Mouse (Mus musculus) CH12.LX (cell line): ENCODE results near the gene Pgd. TPM values are rescaled to one million over a fixed set of nuclear protein-coding genes. Genes with fewer than 3 reads are reported as not detected.

Experiments
- DNase-seq: peaks from one replicate; pipeline ENCODE4 v3.0.0-alpha.2; 2013; ENCODE audit errors: extremely low read depth
- H3K27ac ChIP-seq: 2 replicates; pipeline ENCODE4 v1.5.1; 2012; ENCODE audit warnings: low read depth, mild to moderate bottlenecking, control low read depth, moderate library complexity; ENCODE audit not compliant: insufficient read depth
- H3K27me3 ChIP-seq: replicated peaks from 2 replicates; pipeline ENCODE3; 2012; ENCODE audit warnings: inconsistent platforms
- H3K36me3 ChIP-seq, 2 experiments: replicated peaks in 1 of 2; 2 replicates each; pipeline versions ENCODE3 to v1.6.1; 2012; ENCODE audit warnings: inconsistent platforms in 1 of 2, low read length in 1 of 2, mild to moderate bottlenecking in 1 of 2, mixed read lengths in 1 of 2, moderate library complexity in 1 of 2; ENCODE audit not compliant: control insufficient read depth in 1 of 2, insufficient read depth in 1 of 2
- H3K4me1 ChIP-seq, 2 experiments: 2 replicates each; pipeline ENCODE4 v1.6.1; 2012; ENCODE audit warnings: inconsistent platforms in 1 of 2, moderate library complexity in 1 of 2; ENCODE audit not compliant: insufficient read depth in 2 of 2, control insufficient read depth in 1 of 2
- H3K4me2 ChIP-seq: 2 replicates; pipeline ENCODE4 v1.6.1; 2012; ENCODE audit warnings: low read depth, mild to moderate bottlenecking, control low read depth; ENCODE audit not compliant: poor library complexity, insufficient read depth, severe bottlenecking
- H3K4me3 ChIP-seq, 3 experiments: fragments of 150-350 bp in 1 of 3; sonication (generic) in 1 of 3; replicated peaks in 1 of 3; 2 replicates each; pipeline versions ENCODE3 to v1.5.1; 2011 to 2012; ENCODE audit warnings: low read depth in 2 of 3, low read length in 2 of 3, mild to moderate bottlenecking in 2 of 3, moderate library complexity in 2 of 3, control low read depth in 1 of 3, improper control_type of control experiment in 1 of 3, inconsistent platforms in 1 of 3, mixed read lengths in 1 of 3; ENCODE audit not compliant: poor library complexity in 1 of 3
- H3K79me2 ChIP-seq: replicated peaks from 2 replicates; pipeline ENCODE4 v1.6.1; 2012; ENCODE audit warnings: mild to moderate bottlenecking, moderate library complexity; ENCODE audit not compliant: control insufficient read depth, poor library complexity, insufficient read depth, severe bottlenecking; ENCODE audit errors: extremely low read depth
- H3K9ac ChIP-seq: 2 replicates; pipeline ENCODE4 v1.6.1; 2012; ENCODE audit warnings: low read depth, mild to moderate bottlenecking, control low read depth, moderate library complexity; ENCODE audit not compliant: insufficient read depth
- H3K9me3 ChIP-seq: replicated peaks from 2 replicates; pipeline ENCODE3; 2012; ENCODE audit warnings: low read length, inconsistent platforms, mixed read lengths
- BHLHE40 ChIP-seq: IDR thresholded peaks from 2 replicates; pipeline ENCODE4 v1.6.1; 2011; ENCODE audit warnings: mild to moderate bottlenecking, low read depth, low read length, improper control_type of control experiment
- CHD1 ChIP-seq: IDR thresholded peaks from 2 replicates; pipeline ENCODE4 v1.6.1; 2012; ENCODE audit warnings: low read depth, low read length, improper control_type of control experiment, inconsistent platforms
- CHD2 ChIP-seq: IDR thresholded peaks from 2 replicates; pipeline ENCODE4 v1.6.1; 2011; ENCODE audit warnings: low read length, improper control_type of control experiment
- CTCF ChIP-seq, 2 experiments: IDR thresholded peaks in 1 of 2; conservative IDR thresholded peaks in 1 of 2; 2 replicates each; pipeline ENCODE4 v1.5.1; 2011 to 2012; ENCODE audit warnings: low read depth in 2 of 2, low read length in 2 of 2, improper control_type of control experiment in 1 of 2, inconsistent platforms in 1 of 2, mild to moderate bottlenecking in 1 of 2, moderate library complexity in 1 of 2
- E2F4 ChIP-seq: IDR thresholded peaks from 2 replicates; pipeline ENCODE4 v1.6.1; 2011; ENCODE audit warnings: low read depth, low read length, improper control_type of control experiment; ENCODE audit not compliant: insufficient replicate concordance
- ELF1 ChIP-seq: IDR thresholded peaks from 2 replicates; pipeline ENCODE4 v1.6.1; 2014; ENCODE audit warnings: low read depth, mild to moderate bottlenecking, inconsistent platforms, low read length, improper control_type of control experiment
- EP300 ChIP-seq: IDR thresholded peaks from 2 replicates; pipeline ENCODE4 v1.6.1; 2011; ENCODE audit warnings: low read length, improper control_type of control experiment
- ETS1 ChIP-seq: conservative IDR thresholded peaks from 2 replicates; pipeline ENCODE4 v1.6.1; 2012; ENCODE audit warnings: low read depth, mild to moderate bottlenecking, inconsistent platforms, low read length, improper control_type of control experiment, moderate library complexity
- IRF4 ChIP-seq: IDR thresholded peaks from 2 replicates; pipeline ENCODE4 v1.6.1; 2014; ENCODE audit warnings: low read depth, mild to moderate bottlenecking, inconsistent platforms, low read length, improper control_type of control experiment
- KAT2A ChIP-seq: IDR thresholded peaks from 2 replicates; pipeline ENCODE4 v1.6.1; 2012; ENCODE audit warnings: low read length, improper control_type of control experiment, inconsistent platforms; ENCODE audit not compliant: insufficient replicate concordance
- MAX ChIP-seq: IDR thresholded peaks from 2 replicates; pipeline ENCODE4 v1.6.1; 2011; ENCODE audit warnings: low read length, improper control_type of control experiment
- MAZ ChIP-seq: IDR thresholded peaks from 2 replicates; pipeline ENCODE4 v1.6.1; 2012; ENCODE audit warnings: low read depth, mild to moderate bottlenecking, inconsistent platforms, low read length, improper control_type of control experiment, moderate library complexity
- MYC ChIP-seq: IDR thresholded peaks from 2 replicates; pipeline ENCODE4 v1.6.1; 2011; ENCODE audit warnings: low read depth, mild to moderate bottlenecking, improper control_type of control experiment, low read length
- NELFE ChIP-seq: IDR thresholded peaks from 2 replicates; pipeline ENCODE4 v1.6.1; 2011; ENCODE audit warnings: low read depth, low read length, improper control_type of control experiment
- NRF1 ChIP-seq: IDR thresholded peaks from 2 replicates; pipeline ENCODE4 v1.6.1; 2014; ENCODE audit warnings: low read depth, mild to moderate bottlenecking, inconsistent platforms, low read length, improper control_type of control experiment, moderate library complexity
- PAX5 ChIP-seq: IDR thresholded peaks from 2 replicates; pipeline ENCODE4 v1.6.1; 2012; ENCODE audit warnings: low read length, inconsistent platforms, mixed read lengths
- POLR2A ChIP-seq: IDR thresholded peaks from 2 replicates; pipeline ENCODE4 v1.6.1; 2011; ENCODE audit warnings: low read depth, mild to moderate bottlenecking, improper control_type of control experiment, low read length
- RAD21 ChIP-seq: IDR thresholded peaks from 2 replicates; pipeline ENCODE4 v1.6.1; 2011; ENCODE audit warnings: low read depth, mild to moderate bottlenecking, low read length, improper control_type of control experiment, moderate library complexity
- SIN3A ChIP-seq: IDR thresholded peaks from 2 replicates; pipeline ENCODE4 v1.6.1; 2012; ENCODE audit warnings: low read length, improper control_type of control experiment, inconsistent platforms
- TBP ChIP-seq: conservative IDR thresholded peaks from 2 replicates; pipeline ENCODE4 v1.6.1; 2011; ENCODE audit warnings: low read depth, low read length, improper control_type of control experiment
- TCF12 ChIP-seq: IDR thresholded peaks from 2 replicates; pipeline ENCODE4 v1.6.1; 2014; ENCODE audit warnings: low read depth, mild to moderate bottlenecking, inconsistent platforms, low read length, improper control_type of control experiment
- USF1 ChIP-seq: IDR thresholded peaks from 2 replicates; pipeline ENCODE4 v1.6.1; 2014; ENCODE audit warnings: low read depth, mild to moderate bottlenecking, inconsistent platforms, low read length, improper control_type of control experiment
- USF2 ChIP-seq: conservative IDR thresholded peaks from 2 replicates; pipeline ENCODE4 v1.6.1; 2011; ENCODE audit warnings: low read depth, low read length, improper control_type of control experiment
- ZC3H11A ChIP-seq: IDR thresholded peaks from 2 replicates; pipeline ENCODE4 v1.6.1; 2012; ENCODE audit warnings: low read depth, mild to moderate bottlenecking, inconsistent platforms, low read length, improper control_type of control experiment
- ZKSCAN1 ChIP-seq: IDR thresholded peaks from 2 replicates; pipeline ENCODE4 v1.6.1; 2012; ENCODE audit warnings: low read depth, inconsistent platforms, low read length, improper control_type of control experiment, borderline replicate concordance
- ZMIZ1 ChIP-seq: IDR thresholded peaks from 2 replicates; pipeline ENCODE4 v1.6.1; 2012; ENCODE audit warnings: low read depth, mild to moderate bottlenecking, inconsistent platforms, low read length, improper control_type of control experiment
- ZNF384 ChIP-seq: IDR thresholded peaks from 2 replicates; pipeline ENCODE4 v1.6.1; 2012; ENCODE audit warnings: low read depth, low read length, improper control_type of control experiment, inconsistent platforms
- dilution Hi-C: fragments of 300-500 bp; cut with MboI; formaldehyde crosslinking; loops from 2 replicates; pipeline ENCODE4 v1.14.3; 2020; ENCODE audit warnings: low sequenced_read_pairs; ENCODE audit not compliant: extremely low pct_unique_long_range_greater_than_20kb, extremely low pct_ligation_motif_present
- in situ Hi-C: fragments of 300-500 bp; cut with MboI; formaldehyde crosslinking; loops from 3 replicates; pipeline ENCODE4 v1.14.3; 2019; ENCODE audit warnings: low sequenced_read_pairs, low pct_ligation_motif_present, low pct_unique_long_range_greater_than_20kb, mixed read lengths
- polyA plus RNA-seq: library from polyadenylated mRNA; unstranded; fragments of >175 nt; gene quantifications from 2 replicates; pipeline ENCODE4 v1.2.1, GENCODE M21; 2012; ENCODE audit warnings: low read depth; ENCODE audit not compliant: insufficient read length
- total RNA-seq, 2 experiments: library from RNA; depleted of rRNA; stranded (reverse); fragments of 300-350 nt in 1 of 2; fragments of >200 nt in 1 of 2; gene quantifications; 2 replicates each; pipeline ENCODE4 v1.2.3; 2012 to 2014

The Pgd gene
- total and polyA plus RNA-seq, 3 experiments: 50.1 to 251 (median 51.6) TPM

- H3K79me2 ChIP-seq: no peaks in the 10 kb centered on the region
- in situ Hi-C loops: no loop called here
- H3K9ac ChIP-seq: no peak overlapping the region
- H3K4me3 ChIP-seq: no peak overlapping the region
- no peaks in the 10 kb centered on the region for H3K27me3 ChIP-seq
- peaks cover 0 to 25% of the 10 kb centered on the region in 2 experiments; a peak in 2 of 4 replicates for H3K4me1 ChIP-seq
- H3K36me3 ChIP-seq: peaks cover 22 to 85% of the 10 kb centered on the region in 2 experiments
- no peak for TF ChIP-seq MAX
- TF ChIP-seq MAZ: no peak
- no peak for TF ChIP-seq TCF12
- no peak for TF ChIP-seq EP300
- no peak for TF ChIP-seq BHLHE40
- no peak for TF ChIP-seq POLR2A
- TF ChIP-seq USF2: no peak
- no peak for TF ChIP-seq ZC3H11A
- TF ChIP-seq PAX5: no peak
- no peak for TF ChIP-seq TBP
- no peak for TF ChIP-seq RAD21
- no peak for TF ChIP-seq ELF1
- TF ChIP-seq ETS1: no peak
- TF ChIP-seq NRF1: no peak
- TF ChIP-seq E2F4: no peak
- no peak for TF ChIP-seq SIN3A
- TF ChIP-seq CHD1: no peak
- TF ChIP-seq MYC: no peak
- no peak for TF ChIP-seq CHD2
- no peak for TF ChIP-seq CTCF (conservative IDR thresholded peaks at IDR 0.05 in 1 of 2, IDR thresholded peaks at IDR 0.05 in 1 of 2; ENCODE audit: low read depth in 2 of 2, low read length in 2 of 2)
- TF ChIP-seq, all 38 proteins: peak for 0
- H3K27ac ChIP-seq: no peak overlapping the region
- no peaks in the 10 kb centered on the region for H3K9me3 ChIP-seq
- dilution Hi-C loops: no loop called here
- no peak overlapping the region for H3K4me2 ChIP-seq
- DNase-seq: no peak
Measured at GRCm38 (mm10) chr4:149126115-149126509, 40.5 kb downstream of the Pgd start.

- Histone ChIP-seq H3K4me1 (peaks cover 0 to 20% of the 10 kb centered on the region in 2 experiments; a peak in 2 of 4 replicates), H3K27ac (no peak overlapping the region)
- in situ Hi-C loops: no loop called here
Measured at GRCm38 (mm10) chr4:149125341-149126114, 41.0 kb downstream of the Pgd start.

More at GRCm38 (mm10) chr4:149125341-149126114, 41.0 kb downstream of the Pgd start:
- Histone ChIP-seq H3K36me3 (peaks cover 19 to 85% of the 10 kb centered on the region in 2 experiments), H3K9me3 (no peaks in the 10 kb centered on the region), H3K4me3 (no peak overlapping the region), H3K79me2 (no peaks in the 10 kb centered on the region), H3K27me3 (no peaks in the 10 kb centered on the region), H3K9ac (no peak overlapping the region)
- dilution Hi-C loops: no loop called here
- DNase-seq: no peak
- TF ChIP-seq POLR2A (no peak), IRF4 (no peak), ZMIZ1 (no peak), NELFE (no peak), ZKSCAN1 (no peak), MAX (no peak), KAT2A (no peak), ETS1 (no peak), SIN3A (no peak), USF1 (no peak), ZNF384 (no peak), E2F4 (no peak)
- TF ChIP-seq, all 38 proteins: peak for 0
- H3K4me2 ChIP-seq: no peak overlapping the region
